Comparison of ENCODE assay signal across 9 mouse cellular contexts in the genomic region with DNA sequence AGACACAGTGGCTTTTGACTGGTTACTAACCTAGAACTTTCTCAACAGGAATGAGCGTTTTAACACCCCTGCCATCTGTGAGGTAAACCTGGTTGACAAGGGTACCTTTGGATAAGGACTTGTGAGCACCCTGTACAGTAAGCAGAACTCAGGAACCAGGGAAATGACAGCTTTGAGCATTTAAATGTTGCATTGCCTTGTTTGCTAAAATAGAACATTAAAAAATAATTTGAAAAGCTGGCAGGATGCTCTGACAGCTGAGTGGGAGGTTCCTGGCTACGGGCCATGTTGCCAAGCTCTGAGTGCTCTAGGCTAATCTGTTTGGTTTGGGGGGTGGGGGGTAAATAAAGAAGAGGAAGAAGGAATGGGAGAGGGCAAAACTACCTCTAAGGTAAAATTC.
A peak's percentile ranks its signal among the peaks of the same experiment; 100 is the strongest.
DNase-seq lines count a peak whose midpoint lies in the region; ATAC-seq and TF ChIP-seq lines count a peak whose summit lies in the region.
"Had no signal": no experiment of that assay in that cellular context is flagged by ENCODE, and none has a peak within 500 bp of the region (broad histone marks: within the 10 kb centered on the region; RNA-seq: fewer than 3 reads in every experiment).

No protein-coding gene starts in this region.

- intact Hi-C loops in heart, postnatal 25 days (cut with DNase I), result no loop called here

- no peaks in the 10 kb centered on the region for H3K4me1 ChIP-seq in kidney, postnatal 0 days (replicated peaks; ENCODE audit: insufficient read depth, low read length)
- H3K4me1 ChIP-seq in kidney, embryonic 14.5 days (ENCODE audit: control insufficient read depth, insufficient read depth, low read length), result 0 out of 2 replicates have a peak, but pooled peaks cover 3% of the 10 kb centered on the region
- peaks cover 23% of the 10 kb centered on the region for H3K4me1 ChIP-seq in hindbrain, embryonic 14.5 days (replicated peaks; ENCODE audit: control insufficient read depth, insufficient read depth, low read length)
- H3K4me1 ChIP-seq: megakaryocyte, embryonic 14.5 days had no signal

- no peaks in the 10 kb centered on the region for H3K9me3 ChIP-seq in kidney, postnatal 0 days (replicated peaks; ENCODE audit: low read length)
- peaks cover 7% of the 10 kb centered on the region; the same call in 1 of the 2 replicates for H3K9me3 ChIP-seq in kidney, embryonic 14.5 days (ENCODE audit: control insufficient read depth, low read length)
- H3K9me3 ChIP-seq in hindbrain, embryonic 14.5 days (ENCODE audit: control insufficient read depth, low read length), result 0 out of 2 replicates have a peak, but pooled peaks cover 5% of the 10 kb centered on the region

- DNase-seq in kidney, postnatal 0 days (ENCODE audit: low spot score), result peak; percentile 9
- peak; percentile 35 for DNase-seq in cerebellum, adult 9-10 months
- DNase-seq in hindbrain, embryonic 14.5 days (ENCODE audit: low spot score), result peak; percentile 44
- peak; percentile 37 for DNase-seq in lung, postnatal 14 days
- no peak for DNase-seq in spleen, postnatal 10 days (ENCODE audit: low spot score in 2 of 2)
- DNase-seq in heart, postnatal 25 days (ENCODE audit: low spot score), result no peak
- no peak for DNase-seq in thymus, postnatal 10 days (ENCODE audit: low spot score in 2 of 2)

- TF ChIP-seq CTCF in kidney, postnatal 0 days (IDR thresholded peaks at IDR 0.05; ENCODE audit: low read depth), result no peak

- H3K4me2 ChIP-seq in kidney, postnatal 0 days (ENCODE audit: low read length), result no peak overlapping the region
- no peak overlapping the region for H3K4me2 ChIP-seq in kidney, embryonic 14.5 days (replicated peaks; ENCODE audit: low read depth, low read length)
- peak overlapping the region; percentile 36 for H3K4me2 ChIP-seq in hindbrain, embryonic 14.5 days (replicated peaks)

- no peak overlapping the region for H3K27ac ChIP-seq in kidney, postnatal 0 days
- no peak overlapping the region for H3K27ac ChIP-seq in kidney, embryonic 14.5 days (ENCODE audit: low read depth, low read length)
- 0 out of 2 replicates have a peak overlapping the region, but pooled peaks have one; percentile 60 for H3K27ac ChIP-seq in hindbrain, embryonic 14.5 days

- H3K27me3 ChIP-seq in kidney, postnatal 0 days (ENCODE audit: insufficient read depth, low read length), result no peaks in the 10 kb centered on the region
- no peaks in the 10 kb centered on the region for H3K27me3 ChIP-seq in kidney, embryonic 14.5 days (ENCODE audit: control insufficient read depth, insufficient read depth, low read length)
- no peaks in the 10 kb centered on the region for H3K27me3 ChIP-seq in hindbrain, embryonic 14.5 days (ENCODE audit: control insufficient read depth, insufficient read depth, low read length)
- H3K27me3 ChIP-seq: megakaryocyte, embryonic 14.5 days had no signal

- ATAC-seq in kidney, postnatal 0 days (replicated peaks; ENCODE audit: low FRiP score, low read depth), result no peak
- ATAC-seq in kidney, embryonic 14.5 days (ENCODE audit: low FRiP score, low TSS enrichment), result no peak
- ATAC-seq in hindbrain, embryonic 14.5 days (ENCODE audit: low FRiP score), result peak; percentile 53; the same call in 1 of the 2 replicates

- H3K36me3 ChIP-seq in kidney, postnatal 0 days (ENCODE audit: insufficient read depth, low read length), result no peaks in the 10 kb centered on the region
- no peaks in the 10 kb centered on the region for H3K36me3 ChIP-seq in kidney, embryonic 14.5 days (ENCODE audit: control insufficient read depth, insufficient read depth, low read length)
- no peaks in the 10 kb centered on the region for H3K36me3 ChIP-seq in hindbrain, embryonic 14.5 days (replicated peaks; ENCODE audit: control insufficient read depth, insufficient read depth)

- WGBS in kidney, postnatal 0 days, result 27% methylated on average over 2 of the region's 2 CpGs
- WGBS in kidney, embryonic 14.5 days, result 40% methylated on average over 2 of the region's 2 CpGs
- 26% methylated on average over 2 of the region's 2 CpGs for WGBS in hindbrain, embryonic 14.5 days

- H3K9ac ChIP-seq in kidney, postnatal 0 days (ENCODE audit: low read depth, low read length), result no peak overlapping the region
- H3K9ac ChIP-seq in kidney, embryonic 14.5 days (ENCODE audit: low read depth, low read length), result no peak overlapping the region
- no peak overlapping the region for H3K9ac ChIP-seq in hindbrain, embryonic 14.5 days

- no peak overlapping the region for H3K4me3 ChIP-seq in kidney, postnatal 0 days (replicated peaks; ENCODE audit: low read depth, low read length)
- no peak overlapping the region for H3K4me3 ChIP-seq in kidney, embryonic 14.5 days (ENCODE audit: low read length)
- H3K4me3 ChIP-seq in hindbrain, embryonic 14.5 days (replicated peaks; ENCODE audit: low read length), result no peak overlapping the region
- H3K4me3 ChIP-seq: megakaryocyte, embryonic 14.5 days had no signal

Comparison
In these comparisons a context has a peak if more than half of its experiments do, and no peak if none do; other contexts are left out.
1. DNase-seq: peak in kidney, postnatal 0 days (single experiment), cerebellum, adult 9-10 months (single experiment), hindbrain, embryonic 14.5 days (single experiment) and lung, postnatal 14 days (single experiment); none in spleen, postnatal 10 days (0 of 2), heart, postnatal 25 days (single experiment) and thymus, postnatal 10 days (0 of 2).